Mouse (Mus musculus): ENCODE data around the gene Fam163b.

Gene Fam163b

GRCm38 (mm10) chr2:27128990-27129389, 13.3 kb downstream of the Fam163b start:
- DNase-seq (ENCODE audit: low spot score) = no peak

GRCm38 (mm10) chr2:27126496-27126895, 15.8 kb downstream of the Fam163b start:
- no peak for DNase-seq (ENCODE audit: low spot score)

- peak; percentile 84 for DNase-seq (ENCODE audit: low spot score)
Observed at GRCm38 (mm10) chr2:27125979-27126378, 16.3 kb downstream of the Fam163b start.

- no peak for DNase-seq (ENCODE audit: low spot score)
Observed at GRCm38 (mm10) chr2:27123121-27123520, 19.2 kb downstream of the Fam163b start.

- no peak for DNase-seq (ENCODE audit: low spot score)
Observed at GRCm38 (mm10) chr2:27122578-27122977, 19.7 kb downstream of the Fam163b start.

- no peak for DNase-seq (ENCODE audit: low spot score)
Observed at GRCm38 (mm10) chr2:27121626-27122355, 20.5 kb downstream of the Fam163b start.

GRCm38 (mm10) chr2:27120241-27120641, 22.1 kb downstream of the Fam163b start:
- peak; percentile 53 for DNase-seq (ENCODE audit: low spot score)

- no peak for DNase-seq (ENCODE audit: low spot score)
Observed at GRCm38 (mm10) chr2:27119766-27120165, 22.5 kb downstream of the Fam163b start.

GRCm38 (mm10) chr2:27118452-27118851, 23.8 kb downstream of the Fam163b start:
- DNase-seq (ENCODE audit: low spot score) = no peak

- no peak for DNase-seq (ENCODE audit: low spot score)
Observed at GRCm38 (mm10) chr2:27114169-27114568, 28.1 kb downstream of the Fam163b start.

GRCm38 (mm10) chr2:27112585-27112984, 29.7 kb downstream of the Fam163b start:
- DNase-seq (ENCODE audit: low spot score) = no peak

- no peak for DNase-seq (ENCODE audit: low spot score)
Observed at GRCm38 (mm10) chr2:27109052-27109451, 33.2 kb downstream of the Fam163b start.

- DNase-seq (ENCODE audit: low spot score) = no peak
Observed at GRCm38 (mm10) chr2:27108144-27108543, 34.1 kb downstream of the Fam163b start.

GRCm38 (mm10) chr2:27106816-27107215, 35.5 kb downstream of the Fam163b start:
- no peak for DNase-seq (ENCODE audit: low spot score)

- DNase-seq (ENCODE audit: low spot score) = no peak
Observed at GRCm38 (mm10) chr2:27103554-27103953, 38.7 kb downstream of the Fam163b start.

- no peak for DNase-seq (ENCODE audit: low spot score)
Observed at GRCm38 (mm10) chr2:27097776-27098175, 44.5 kb downstream of the Fam163b start.

- no peak for DNase-seq (ENCODE audit: low spot score)
Observed at GRCm38 (mm10) chr2:27097241-27097656, 45.0 kb downstream of the Fam163b start.

GRCm38 (mm10) chr2:27096341-27096981, 45.8 kb downstream of the Fam163b start:
- no peak for DNase-seq (ENCODE audit: low spot score)

GRCm38 (mm10) chr2:27095178-27095577, 47.1 kb downstream of the Fam163b start:
- no peak for DNase-seq (ENCODE audit: low spot score)

- no peak for DNase-seq (ENCODE audit: low spot score)
Observed at GRCm38 (mm10) chr2:27089238-27089637, 53.1 kb downstream of the Fam163b start.

GRCm38 (mm10) chr2:27088700-27089099, 53.6 kb downstream of the Fam163b start:
- no peak for DNase-seq (ENCODE audit: low spot score)

GRCm38 (mm10) chr2:27088071-27088644, 54.1 kb downstream of the Fam163b start:
- DNase-seq (ENCODE audit: low spot score) = peak; percentile 80

- no peak for DNase-seq (ENCODE audit: low spot score)
Observed at GRCm38 (mm10) chr2:27087581-27087980, 54.7 kb downstream of the Fam163b start.
